Mouse (Mus musculus) liver, adult (tissue): ENCODE measurements around the gene Zfp748.

Experiments used
- GATA4 ChIP-seq: IDR thresholded peaks from 2 replicates; pipeline ENCODE4 v1.6.1; 2014; ENCODE audit warnings: mild to moderate bottlenecking, low read length; ENCODE audit not compliant: insufficient replicate concordance

The Zfp748 gene

DNA sequence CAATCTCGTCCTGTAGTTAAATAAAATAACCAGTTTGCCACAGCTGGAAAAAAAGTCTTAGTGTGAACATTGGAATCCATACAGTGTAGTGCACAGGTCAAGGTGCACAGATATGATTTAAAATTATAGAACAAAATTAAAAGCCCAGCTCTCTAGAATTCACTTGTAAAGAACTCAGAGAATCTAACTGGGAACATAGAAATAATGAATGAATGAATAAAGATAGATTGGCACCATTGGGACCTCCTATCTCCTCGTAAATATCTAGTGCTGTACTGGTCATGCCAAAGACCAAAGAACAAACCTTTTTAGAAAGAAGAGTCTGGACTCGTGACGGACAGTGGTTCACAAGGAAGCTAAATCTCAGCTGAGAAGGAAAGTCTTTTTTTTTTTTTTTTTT, at the start of gene Zfp748:
Zfp748 (minus strand) TSS at position 101 of the 400 bp plus-strand sequence.
- TF ChIP-seq GATA4: no peak

- no peak for TF ChIP-seq GATA4
Observed at GRCm38 (mm10) chr13:67572591-67573189, 19.1 kb upstream of the Zfp748 start.

DNA sequence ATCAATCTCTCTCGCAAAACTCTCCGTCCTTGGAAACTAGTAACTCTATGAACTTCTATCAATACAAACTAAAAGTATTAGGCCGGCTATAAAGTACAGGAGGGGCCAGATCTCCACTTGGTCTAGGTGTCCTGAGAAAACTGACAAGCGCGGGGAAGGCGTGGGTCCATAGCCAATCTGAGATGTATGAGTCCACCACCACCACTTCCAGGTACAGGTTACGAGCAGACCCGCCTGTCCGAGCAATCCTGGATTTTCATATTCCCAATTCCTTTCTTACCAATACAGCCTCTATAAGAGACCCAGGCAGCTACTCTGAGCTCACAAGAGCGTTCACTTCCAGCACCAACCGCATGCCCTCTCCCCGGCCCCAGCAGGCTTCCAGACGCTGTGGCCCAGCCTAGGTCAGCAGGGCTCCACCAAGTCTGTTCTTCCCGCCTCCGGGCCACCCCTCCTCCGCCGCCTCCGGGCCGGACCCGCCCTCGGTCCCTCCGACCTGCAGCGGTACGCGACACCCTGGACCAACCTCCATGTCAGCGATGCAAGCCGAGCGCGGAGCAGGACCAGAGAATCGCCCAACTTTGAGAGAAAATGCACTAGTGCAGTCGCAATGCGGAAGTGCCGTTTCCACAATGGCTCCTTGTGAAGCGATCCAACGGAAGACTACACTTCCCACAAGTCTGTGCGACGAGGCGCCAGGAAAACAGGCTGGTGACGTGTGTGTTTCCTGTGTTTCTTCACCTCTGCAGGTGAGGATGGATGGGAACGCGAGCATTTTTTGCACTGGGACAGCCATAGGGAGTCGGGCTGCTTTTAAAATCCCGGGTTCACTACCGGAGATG, 904 bp downstream of the Zfp748 start:
- no peak for TF ChIP-seq GATA4

DNA sequence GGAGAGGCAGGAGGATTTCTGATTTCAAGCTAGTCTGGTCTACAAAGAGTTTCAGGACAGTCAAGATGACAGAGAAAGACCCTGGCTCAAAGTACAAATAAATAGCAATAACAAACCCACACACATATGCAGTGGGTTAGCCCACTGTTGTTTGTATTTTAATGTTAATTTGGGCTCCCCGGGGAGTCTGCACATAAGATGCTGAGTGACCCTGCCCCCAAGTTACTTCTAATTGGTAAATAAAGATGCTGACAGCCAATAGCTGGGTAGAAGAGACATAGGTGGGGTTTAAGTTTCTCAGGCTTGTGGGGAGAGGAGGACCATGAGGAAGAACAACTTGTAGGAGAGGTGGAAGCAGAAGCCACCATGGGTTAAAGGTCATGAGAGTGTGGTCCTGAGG, 7.7 kb downstream of the Zfp748 start:
- TF ChIP-seq GATA4: no peak

GRCm38 (mm10) chr13:67527049-67527730, 26.4 kb downstream of the Zfp748 start:
- TF ChIP-seq GATA4: no peak

DNA sequence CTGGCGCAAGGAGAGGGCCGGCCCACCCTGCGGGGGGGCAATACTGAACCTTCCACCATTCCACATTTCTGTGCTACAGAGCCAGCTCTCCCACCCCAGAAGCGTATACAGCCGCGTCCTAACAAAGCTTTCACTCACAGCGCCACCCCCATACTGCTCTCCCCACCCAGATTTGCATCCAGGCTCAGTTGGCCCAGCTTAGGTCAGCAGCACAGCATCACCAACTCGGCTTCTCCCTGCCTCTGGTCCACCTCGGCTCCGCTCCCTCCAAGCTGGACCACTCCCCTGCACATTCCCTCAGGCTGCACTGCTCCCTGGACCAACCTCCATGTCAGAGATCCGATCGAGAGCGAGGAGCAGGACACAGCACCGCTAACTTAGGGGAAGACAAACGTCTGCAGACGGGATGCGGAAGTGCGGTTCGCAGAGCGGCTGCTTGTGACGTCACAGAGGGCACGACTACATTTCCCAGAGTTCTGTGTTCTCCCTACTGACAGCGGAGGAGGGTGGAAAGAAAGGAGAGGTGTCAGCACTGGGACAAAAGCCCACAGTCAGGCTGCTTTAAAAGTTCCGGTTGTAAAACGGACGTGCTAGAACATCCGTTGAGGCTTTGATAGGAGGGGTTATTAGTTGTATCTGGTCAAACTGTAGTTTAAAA, 27.7 kb downstream of the Zfp748 start, which contains the start of the genes Gm26965 and Zfp87:
Gm26965 (minus strand) TSS at position 399 of the 658 bp plus-strand sequence.
Zfp87 (minus strand) TSS at position 425 of the 658 bp plus-strand sequence.
- TF ChIP-seq GATA4: no peak

GRCm38 (mm10) chr13:67500908-67501307, 52.7 kb downstream of the Zfp748 start:
- TF ChIP-seq GATA4: no peak

DNA sequence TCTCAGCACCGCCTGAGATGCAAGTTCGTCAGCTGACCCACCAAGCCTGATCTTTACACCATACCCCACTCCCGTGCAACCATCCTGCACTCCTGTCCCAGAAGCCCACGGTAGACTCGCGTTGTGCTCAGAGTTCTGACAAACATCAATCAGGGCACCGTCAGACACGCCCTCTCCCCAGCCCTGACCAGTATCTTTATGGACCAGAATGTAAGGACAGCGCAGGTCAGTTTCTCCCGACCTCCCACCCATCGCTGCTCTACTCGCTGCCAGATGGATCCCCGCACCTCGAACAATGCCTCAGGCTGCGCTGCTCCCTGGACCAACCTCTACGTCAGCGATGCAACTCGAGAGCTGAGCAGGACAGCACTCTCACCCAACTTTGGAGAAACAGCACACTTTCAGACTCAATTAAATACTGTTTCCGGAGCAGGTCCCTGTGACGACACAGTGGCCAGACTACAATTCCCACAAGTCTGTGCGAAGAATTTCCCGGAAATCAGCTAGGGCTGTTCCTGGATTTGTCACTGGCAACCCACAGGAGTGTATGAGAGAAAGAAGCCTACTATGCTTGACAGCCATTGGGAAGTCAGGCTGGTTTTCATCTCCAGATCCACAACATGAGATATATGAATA, 53.4 kb downstream of the Zfp748 start, which contains the start of gene Zfp58:
Zfp58 (minus strand) TSS at position 472 of the 636 bp plus-strand sequence.
- TF ChIP-seq GATA4: no peak

DNA sequence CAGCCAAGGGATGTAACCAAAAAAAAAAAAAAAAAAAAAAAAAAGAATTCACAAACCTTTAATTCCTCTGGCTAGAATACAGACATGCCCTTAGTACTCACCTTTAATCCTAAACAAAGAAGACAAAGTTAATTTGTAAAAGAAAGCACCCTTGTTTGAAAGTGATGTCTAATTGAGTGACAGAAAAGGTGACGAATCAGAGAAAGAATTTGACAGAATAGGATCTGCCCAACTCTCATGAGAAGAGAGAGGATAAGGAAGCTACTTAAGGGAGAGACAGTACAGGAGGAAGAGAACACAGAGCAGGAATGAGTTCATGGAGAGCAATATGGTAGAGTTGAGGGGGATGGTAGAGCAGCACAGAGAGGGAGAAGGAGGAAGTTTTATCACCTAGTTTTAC, 58.0 kb downstream of the Zfp748 start:
- TF ChIP-seq GATA4: no peak
